Mouse (Mus musculus) embryo, embryonic 9.5 days (tissue): ENCODE measurements at regions not wholly inside any gene's neighbourhood (a gene's known extent, or its start where the extent isn't known, plus 50 kb on each side); places are given as distances from the start of the nearest gene placed in this dataset.

ENCODE experiments used
- DNase-seq: peaks from one replicate; pipeline ENCODE4 v3.0.0-alpha.2; 2017; ENCODE audit errors: extremely low spot score

- no peak for DNase-seq
Measured at GRCm38 (mm10) chr1:119308719-119309365, 113.2 kb downstream of the Inhbb start.

- DNase-seq = peak; percentile 71
Measured at GRCm38 (mm10) chr1:119305315-119305976, 116.6 kb downstream of the Inhbb start.

GRCm38 (mm10) chr1:119304470-119304980 lies 117.5 kb downstream of the Inhbb start:
- peak; percentile 21 for DNase-seq

- no peak for DNase-seq
Measured at GRCm38 (mm10) chr1:119302349-119302995, 119.6 kb downstream of the Inhbb start.

GRCm38 (mm10) chr1:119301931-119302330 lies 120.1 kb downstream of the Inhbb start:
- no peak for DNase-seq

- no peak for DNase-seq
Measured at GRCm38 (mm10) chr1:119301258-119301657, 120.8 kb downstream of the Inhbb start.

- DNase-seq = no peak
Measured at GRCm38 (mm10) chr1:119299842-119300752, 122.0 kb downstream of the Inhbb start.

- DNase-seq = no peak
Measured at GRCm38 (mm10) chr1:119298696-119299230, 123.3 kb downstream of the Inhbb start.

- DNase-seq = no peak
Measured at GRCm38 (mm10) chr1:119295121-119295520, 126.9 kb downstream of the Inhbb start.

- DNase-seq = no peak
Measured at GRCm38 (mm10) chr1:119293839-119294238, 128.2 kb downstream of the Inhbb start.

GRCm38 (mm10) chr1:119292216-119292615 lies 129.8 kb downstream of the Inhbb start:
- DNase-seq = no peak

- no peak for DNase-seq
Measured at GRCm38 (mm10) chr1:119290165-119290916, 131.7 kb downstream of the Inhbb start.

- DNase-seq = no peak
Measured at GRCm38 (mm10) chr1:119289516-119290164, 132.4 kb downstream of the Inhbb start.

GRCm38 (mm10) chr1:119282416-119282815 lies 139.6 kb downstream of the Inhbb start:
- DNase-seq = no peak

GRCm38 (mm10) chr1:119279261-119279660 lies 142.8 kb downstream of the Inhbb start:
- no peak for DNase-seq

- no peak for DNase-seq
Measured at GRCm38 (mm10) chr1:119278528-119279201, 143.4 kb downstream of the Inhbb start.

- no peak for DNase-seq
Measured at GRCm38 (mm10) chr1:119277990-119278389, 144.1 kb downstream of the Inhbb start.

GRCm38 (mm10) chr1:119266013-119266412 lies 156.0 kb downstream of the Inhbb start:
- DNase-seq = no peak

- DNase-seq = no peak
Measured at GRCm38 (mm10) chr1:119265192-119265891, 156.7 kb downstream of the Inhbb start.
